Mouse (Mus musculus) thymus, postnatal 36 days (tissue): ENCODE results near the gene Sephs2.

Experiments used
- DNase-seq, 2 experiments: peaks; one replicate each; pipeline ENCODE4 v3.0.0; 2022; ENCODE audit warnings: mixed read lengths in 2 of 2

Gene Sephs2

GRCm38 (mm10) chr7:127273925-127274789 is at the start of gene Sephs2:
Sephs2 (minus strand) TSS chr7:127274055.
- peak; percentile 91 to 95 for DNase-seq

- DNase-seq: no peak
Observed at GRCm38 (mm10) chr7:127322085-127322484, 48.2 kb upstream of the Sephs2 start.

GRCm38 (mm10) chr7:127321106-127321505 is 47.3 kb upstream of the Sephs2 start:
- DNase-seq: no peak

- no peak for DNase-seq
Observed at GRCm38 (mm10) chr7:127313912-127314311, 40.1 kb upstream of the Sephs2 start.

- no peak for DNase-seq
Observed at GRCm38 (mm10) chr7:127309951-127310350, 36.1 kb upstream of the Sephs2 start.

GRCm38 (mm10) chr7:127308887-127309286 is 35.0 kb upstream of the Sephs2 start:
- DNase-seq: no peak

GRCm38 (mm10) chr7:127308431-127308830 is 34.6 kb upstream of the Sephs2 start:
- DNase-seq: peak; percentile 26 to 39

- DNase-seq: no peak
Observed at GRCm38 (mm10) chr7:127297586-127298193, 23.8 kb upstream of the Sephs2 start.

GRCm38 (mm10) chr7:127296786-127297555 is 23.1 kb upstream of the Sephs2 start:
- peak; percentile 47 to 60 for DNase-seq

GRCm38 (mm10) chr7:127296098-127296497 is 22.2 kb upstream of the Sephs2 start, which contains the start of gene Itgal:
Itgal (plus strand) TSS chr7:127296260.
- DNase-seq: peak; percentile 76 to 83

- no peak for DNase-seq
Observed at GRCm38 (mm10) chr7:127290142-127290541, 16.3 kb upstream of the Sephs2 start.

- no peak for DNase-seq
Observed at GRCm38 (mm10) chr7:127289306-127289705, 15.5 kb upstream of the Sephs2 start.

GRCm38 (mm10) chr7:127287940-127288339 is 14.1 kb upstream of the Sephs2 start:
- DNase-seq: no peak

GRCm38 (mm10) chr7:127285154-127285553 is 11.3 kb upstream of the Sephs2 start:
- peak; percentile 56 to 71 for DNase-seq

- DNase-seq: peak; percentile 58 to 63
Observed at GRCm38 (mm10) chr7:127282190-127282589, 8.3 kb upstream of the Sephs2 start.

- DNase-seq: peak; percentile 33 to 46
Observed at GRCm38 (mm10) chr7:127281114-127281513, 7.3 kb upstream of the Sephs2 start.

- DNase-seq: peak; percentile 43 to 59
Observed at GRCm38 (mm10) chr7:127280092-127280491, 6.2 kb upstream of the Sephs2 start.

GRCm38 (mm10) chr7:127278311-127278710 is 4.5 kb upstream of the Sephs2 start:
- peak; percentile 78 to 82 for DNase-seq

GRCm38 (mm10) chr7:127276519-127276961 is 2.7 kb upstream of the Sephs2 start:
- no peak for DNase-seq

- peak in 1 of 2 experiments; percentile 63 for DNase-seq
Observed at GRCm38 (mm10) chr7:127273118-127273923, 534 bp downstream of the Sephs2 start.

- DNase-seq: no peak
Observed at GRCm38 (mm10) chr7:127272566-127272965, 1.3 kb downstream of the Sephs2 start.

- no peak for DNase-seq
Observed at GRCm38 (mm10) chr7:127271093-127271492, 2.8 kb downstream of the Sephs2 start.
